Mouse (Mus musculus): ENCODE data around the gene Inafm2.

GRCm38 (mm10) chr2:118709655-118710221 is 35.8 kb upstream of the Inafm2 start:
- TF ChIP-seq CTCF (IDR thresholded peaks at IDR 0.05; ENCODE audit: insufficient read depth, low read depth, low read length), result no peak
- no peak for TF ChIP-seq POLR2A (IDR thresholded peaks at IDR 0.05; ENCODE audit: insufficient read depth, low read depth, low read length)
